Mouse (Mus musculus) heart, postnatal 0 days (tissue): Measurements from ENCODE around the gene Rsu1. TPM values are rescaled to one million over a fixed set of nuclear protein-coding genes. Genes with fewer than 3 reads are reported as not detected.
A peak's percentile ranks its signal among the peaks of the same experiment; 100 is the strongest.

ENCODE experiments used
- ATAC-seq: fragments of 200-750 bp; cut with Nextera tagmentation; 2 replicates; pipeline ENCODE4 v1.8.0; 2017; ENCODE audit warnings: low read depth, moderate number of reproducible peaks, moderate library complexity; ENCODE audit not compliant: insufficient read depth
- DNase-seq: peaks from one replicate; pipeline ENCODE4 v3.0.0-alpha.2; 2016; ENCODE audit warnings: low spot score
- H3K27ac ChIP-seq: fragments of 300-500 bp; sonication (generic); 2 replicates; pipeline ENCODE4 v1.5.1; 2014; ENCODE audit warnings: low read depth, mild to moderate bottlenecking
- H3K27me3 ChIP-seq: fragments of 300-500 bp; sonication (generic); 2 replicates; pipeline ENCODE4 v1.6.1; 2014; ENCODE audit warnings: low read length, mixed read lengths; ENCODE audit not compliant: control insufficient read depth, insufficient read depth
- H3K36me3 ChIP-seq: fragments of 300-500 bp; sonication (generic); replicated peaks from 2 replicates; pipeline ENCODE4 v1.6.1; 2014; ENCODE audit warnings: low read length, mixed read lengths; ENCODE audit not compliant: control insufficient read depth, insufficient read depth
- H3K4me1 ChIP-seq: fragments of 300-500 bp; sonication (generic); 2 replicates; pipeline ENCODE4 v1.6.1; 2014; ENCODE audit warnings: antibody characterized with exemption; ENCODE audit not compliant: control insufficient read depth, insufficient read depth
- H3K4me2 ChIP-seq: fragments of 300-500 bp; sonication (generic); 2 replicates; pipeline ENCODE4 v1.6.1; 2014; ENCODE audit warnings: low read depth, mild to moderate bottlenecking, low read length, moderate library complexity
- H3K4me3 ChIP-seq: fragments of 300-500 bp; sonication (generic); 2 replicates; pipeline ENCODE4 v1.5.1; 2014; ENCODE audit warnings: low read depth, low read length
- H3K9ac ChIP-seq: fragments of 300-500 bp; sonication (generic); replicated peaks from 2 replicates; pipeline ENCODE4 v1.6.1; 2014; ENCODE audit warnings: low read depth, low read length, mixed read lengths
- H3K9me3 ChIP-seq: fragments of 300-500 bp; sonication (generic); replicated peaks from 2 replicates; pipeline ENCODE4 v1.6.1; 2016; ENCODE audit warnings: low read length; ENCODE audit not compliant: control insufficient read depth
- CTCF ChIP-seq: IDR thresholded peaks from 2 replicates; pipeline ENCODE4 v1.5.1; 2016; ENCODE audit warnings: antibody characterized with exemption, control low read depth, low read depth
- EP300 ChIP-seq: IDR thresholded peaks from 2 replicates; pipeline ENCODE4 v1.6.1; 2016; ENCODE audit warnings: antibody characterized with exemption, low read depth
- WGBS: fragments of 180-500 bp; shearing (Covaris S2); extraction: QIAGEN DNeasy Blood & Tissue Kit; methylation state at CpG from one replicate; pipeline ENCODE4 v1.1.7; 2014; 5-methylcytosine and 5-hydroxymethylcytosine counted together
- polyA plus RNA-seq: library from polyadenylated mRNA; unstranded; fragments of >200 nt; fragmentation: Nextera tagmentation; extraction: Ambion mirVana; gene quantifications from 2 replicates; pipeline ENCODE4 v1.2.1, GENCODE M21; 2015
- total RNA-seq: library from RNA; depleted of rRNA; stranded (reverse); fragments of >200 nt; gene quantifications from 2 replicates; pipeline ENCODE4 v1.2.3, GENCODE M21; 2014; ENCODE audit warnings: low replicate concordance; rRNA removed

Rsu1 gene
- 175 and 202 TPM in 2 replicates for total RNA-seq
- polyA plus RNA-seq: 125 and 126 TPM in 2 replicates

GRCm38 (mm10) chr2:13271165-13271957 is at the start of gene Rsu1:
Gene Rsu1, minus strand, starts transcription at chr2:13271415.
- Histone ChIP-seq H3K27me3 (no peaks in the 10 kb centered on the region), H3K4me1 (peaks cover 24% of the 10 kb centered on the region; the same call in 1 of the 2 replicates), H3K4me3 (peak within 1 kb of the TSS; percentile 58), H3K9ac (peak within 1 kb of the TSS; percentile 59), H3K9me3 (no peaks in the 10 kb centered on the region), H3K36me3 (peaks cover 16% of the 10 kb centered on the region; the same call in 1 of the 2 replicates), H3K4me2 (peak within 1 kb of the TSS; percentile 88), H3K27ac (peak within 1 kb of the TSS; percentile 77)
- ATAC-seq: peak; percentile 99
- under 1% methylated on average over 37 of the region's 37 CpGs for WGBS
- DNase-seq: peak; percentile 99
- no peak for TF ChIP-seq CTCF
- no peak for TF ChIP-seq EP300

DNA sequence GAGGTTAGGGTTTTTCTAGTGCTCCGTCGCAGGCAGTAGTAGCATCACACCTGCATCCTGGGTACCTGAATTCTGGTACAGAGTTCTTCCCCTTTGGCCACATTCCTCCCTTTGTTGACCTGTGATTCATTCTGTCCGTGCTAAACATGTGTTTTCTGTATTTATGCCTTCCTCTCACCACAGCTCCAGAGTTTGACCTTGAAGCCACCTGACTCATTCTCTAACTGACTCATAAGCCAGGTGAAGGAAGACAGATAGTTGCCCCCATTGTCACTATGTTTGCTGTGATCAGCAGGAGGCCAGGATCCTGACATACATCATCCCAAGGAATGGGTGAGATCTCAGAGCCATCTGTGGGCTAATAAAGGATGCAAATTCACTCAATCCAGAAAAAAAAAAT is 32.2 kb upstream of the Rsu1 start:
- WGBS: 75% methylated on average over 3 of the region's 3 CpGs
- no peak for TF ChIP-seq EP300
- TF ChIP-seq CTCF: no peak
- H3K36me3 ChIP-seq: no peaks in the 10 kb centered on the region

DNA sequence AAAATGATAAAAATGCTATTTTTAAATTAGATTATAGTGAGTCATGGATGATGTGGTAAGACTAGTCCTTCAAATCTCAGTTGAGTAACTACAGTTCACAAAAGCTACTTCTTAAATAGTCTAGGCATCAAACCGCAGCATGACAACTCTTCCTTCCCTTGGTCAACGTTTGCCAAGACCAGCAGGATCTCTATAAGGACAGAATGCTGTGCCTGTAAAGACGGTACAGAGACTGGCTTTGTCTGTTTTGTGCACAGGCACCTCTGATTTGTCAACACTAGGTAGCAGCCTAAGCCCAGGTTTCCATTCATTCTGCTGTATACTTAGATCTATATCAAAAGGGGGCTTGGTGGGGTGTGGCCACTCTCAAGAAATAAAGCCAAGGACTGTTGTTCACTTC is 27.8 kb upstream of the Rsu1 start:
- no peaks in the 10 kb centered on the region for H3K36me3 ChIP-seq
- H3K4me1 ChIP-seq: no peaks in the 10 kb centered on the region
- H3K4me2 ChIP-seq: no peak overlapping the region
- no peak for ATAC-seq
- H3K27ac ChIP-seq: no peak overlapping the region
- H3K27me3 ChIP-seq: no peaks in the 10 kb centered on the region
- no peak overlapping the region for H3K4me3 ChIP-seq
- no peak overlapping the region for H3K9ac ChIP-seq
- WGBS: 32% methylated on average over 3 of the region's 3 CpGs
- peak; percentile 28 for DNase-seq
- no peak for TF ChIP-seq EP300
- peak; percentile 56 for TF ChIP-seq CTCF
- no peaks in the 10 kb centered on the region for H3K9me3 ChIP-seq

More for the DNA sequence above, 32.2 kb upstream of the Rsu1 start:
- Histone ChIP-seq H3K4me2 (no peak overlapping the region), H3K27ac (no peak overlapping the region), H3K9me3 (no peaks in the 10 kb centered on the region), H3K9ac (no peak overlapping the region), H3K4me3 (no peak overlapping the region), H3K27me3 (no peaks in the 10 kb centered on the region), H3K4me1 (no peaks in the 10 kb centered on the region)
- DNase-seq (no peak), ATAC-seq (no peak)

- no peak overlapping the region for H3K4me2 ChIP-seq
- DNase-seq (no peak), ATAC-seq (no peak)
- no peaks in the 10 kb centered on the region for H3K9me3 ChIP-seq
- no peak overlapping the region for H3K9ac ChIP-seq
- no peak overlapping the region for H3K4me3 ChIP-seq
- no peaks in the 10 kb centered on the region for H3K36me3 ChIP-seq
- no peaks in the 10 kb centered on the region for H3K4me1 ChIP-seq
- WGBS: 41% methylated on average over 5 of the region's 5 CpGs
- TF ChIP-seq CTCF: no peak
- no peak for TF ChIP-seq EP300
- H3K27ac ChIP-seq: no peak overlapping the region
- H3K27me3 ChIP-seq: no peaks in the 10 kb centered on the region
Measured at GRCm38 (mm10) chr2:13297733-13298132, 26.5 kb upstream of the Rsu1 start.

DNA sequence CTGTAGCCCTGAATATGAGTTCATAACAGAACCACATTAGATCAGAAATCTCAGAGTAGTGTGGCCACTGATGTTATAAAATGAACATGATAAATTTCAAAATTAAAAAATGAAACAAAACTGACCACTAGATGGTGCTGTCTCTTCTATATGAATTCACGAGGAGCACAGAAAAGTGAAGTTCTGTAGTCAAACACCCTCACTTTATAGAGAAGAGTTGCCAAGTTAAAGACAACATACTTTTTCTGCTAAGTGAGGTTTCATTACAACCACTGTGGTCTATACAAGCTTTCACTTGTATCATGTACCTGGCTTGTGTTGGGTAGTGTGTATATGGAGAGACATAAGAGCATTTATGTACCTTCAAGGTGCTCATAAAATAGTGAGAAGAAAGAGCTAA is 19.4 kb upstream of the Rsu1 start:
- Histone ChIP-seq H3K4me2 (no peak overlapping the region), H3K4me1 (no peaks in the 10 kb centered on the region), H3K27me3 (no peaks in the 10 kb centered on the region), H3K9ac (no peak overlapping the region), H3K27ac (no peak overlapping the region), H3K9me3 (no peaks in the 10 kb centered on the region), H3K36me3 (no peaks in the 10 kb centered on the region), H3K4me3 (no peak overlapping the region)
- TF ChIP-seq CTCF (peak; percentile 56), EP300 (no peak)
- peak; percentile 65 for DNase-seq
- ATAC-seq: no peak
- WGBS: 0% methylated on average over 1 of the region's 1 CpGs

DNA sequence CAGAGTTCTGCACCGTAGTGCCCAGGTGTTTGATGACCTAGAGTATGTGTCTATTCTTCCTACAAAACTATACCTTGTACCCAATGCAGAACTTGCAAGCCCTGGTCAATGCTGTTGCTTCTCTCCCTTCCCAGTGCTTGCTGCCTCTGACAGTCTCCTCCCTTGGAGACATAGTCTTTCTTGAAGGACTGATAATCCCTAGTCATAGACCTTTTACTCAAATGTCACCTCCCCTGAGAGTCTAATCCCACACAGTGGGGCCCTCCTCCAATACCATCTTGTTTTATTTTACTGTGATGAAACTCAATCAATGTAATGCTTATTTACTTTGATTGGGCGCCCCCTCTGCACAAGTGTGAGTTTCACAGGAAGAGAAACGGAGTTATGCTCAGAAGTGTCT is 18.9 kb upstream of the Rsu1 start:
- Histone ChIP-seq H3K9ac (no peak overlapping the region), H3K9me3 (no peaks in the 10 kb centered on the region), H3K27me3 (no peaks in the 10 kb centered on the region), H3K36me3 (no peaks in the 10 kb centered on the region), H3K4me3 (no peak overlapping the region), H3K4me1 (no peaks in the 10 kb centered on the region), H3K27ac (no peak overlapping the region), H3K4me2 (no peak overlapping the region)
- no peak for ATAC-seq
- WGBS: 75% methylated on average over 3 of the region's 3 CpGs
- DNase-seq: no peak
- TF ChIP-seq CTCF: no peak
- no peak for TF ChIP-seq EP300
